Mouse (Mus musculus): ENCODE measurements around the gene Iscu.

Iscu gene

GRCm38 (mm10) chr5:113815041-113815389 is 42.5 kb downstream of the Iscu start:
- no peak for DNase-seq (ENCODE audit: low read depth, low spot score)

- peak; percentile 78 for DNase-seq (ENCODE audit: low read depth, low spot score)
These were observed 43.1 kb downstream of the Iscu start for GRCm38 (mm10) chr5:113815638-113816152.

DNA sequence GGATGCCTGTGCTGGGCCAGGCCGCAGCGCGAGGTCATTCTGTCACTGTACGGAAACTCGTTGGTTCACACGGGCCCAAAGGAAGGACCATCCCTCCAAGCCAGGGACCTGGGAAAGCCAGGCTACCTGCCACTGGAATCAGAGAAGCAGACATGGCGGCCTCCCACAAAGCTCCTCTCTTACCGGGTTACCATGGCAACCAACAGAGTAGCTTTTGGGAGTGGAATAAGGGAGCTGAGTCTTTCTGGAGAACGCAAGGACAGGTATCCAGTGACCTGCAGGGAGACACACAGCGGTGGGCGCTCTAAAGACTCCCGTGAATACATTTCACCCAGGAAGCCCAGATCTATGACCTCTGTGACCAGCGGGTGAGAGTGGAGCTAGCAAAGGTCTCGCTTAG is 46.0 kb downstream of the Iscu start:
- peak; percentile 72 for DNase-seq (ENCODE audit: low read depth, low spot score)

GRCm38 (mm10) chr5:113824228-113824627 is 51.7 kb downstream of the Iscu start:
- DNase-seq (ENCODE audit: low read depth, low spot score), result no peak

DNA sequence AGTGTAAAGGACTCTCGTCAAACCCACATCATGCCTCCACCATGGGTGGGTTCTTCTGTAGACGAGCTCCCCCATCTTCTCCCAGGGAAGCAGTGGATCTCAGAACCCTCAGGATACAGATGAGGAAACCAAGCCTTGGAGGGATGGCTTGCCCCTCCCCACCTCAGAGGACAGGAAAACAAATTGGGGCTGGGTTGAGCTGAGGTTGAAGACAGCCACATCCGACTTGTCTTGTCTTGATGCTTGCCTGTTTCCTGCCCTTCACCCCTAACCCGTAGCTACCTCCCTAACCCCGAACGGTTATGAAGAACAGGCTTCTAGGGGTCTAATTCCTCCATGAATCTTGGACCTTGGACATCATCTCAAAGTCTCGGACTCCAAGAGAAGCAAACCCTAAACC is 53.0 kb downstream of the Iscu start:
- DNase-seq (ENCODE audit: low read depth, low spot score), result no peak

GRCm38 (mm10) chr5:113826619-113827018 is 54.1 kb downstream of the Iscu start:
- no peak for DNase-seq (ENCODE audit: low read depth, low spot score)
